Mouse (Mus musculus) embryonic fibroblast, embryonic 13.5 days (primary cell): ENCODE measurements around the gene Hoxd8. TPM values are rescaled to one million over a fixed set of nuclear protein-coding genes. Genes with fewer than 3 reads are reported as not detected.

Experiments
- H3K27ac ChIP-seq: 2 replicates; pipeline ENCODE4 v1.5.1; 2012; ENCODE audit warnings: low read length, control low read depth, inconsistent platforms; ENCODE audit not compliant: insufficient read depth
- H3K4me1 ChIP-seq: 2 replicates; pipeline ENCODE4 v1.6.1; 2011; ENCODE audit warnings: low read length; ENCODE audit not compliant: control insufficient read depth, insufficient read depth
- H3K4me3 ChIP-seq: 2 replicates; pipeline ENCODE4 v1.5.1; 2011; ENCODE audit warnings: mild to moderate bottlenecking, control low read depth, low read length; ENCODE audit not compliant: insufficient read depth
- CTCF ChIP-seq: IDR thresholded peaks from 2 replicates; pipeline ENCODE4 v1.5.1; 2011; ENCODE audit warnings: mild to moderate bottlenecking, control low read depth, low read length, moderate library complexity, borderline replicate concordance; ENCODE audit not compliant: insufficient read depth
- POLR2A ChIP-seq: IDR thresholded peaks from 2 replicates; pipeline ENCODE4 v1.6.1; 2011; ENCODE audit warnings: low read depth, mild to moderate bottlenecking, control low read depth, low read length, moderate library complexity
- polyA plus RNA-seq: library from polyadenylated mRNA; stranded (reverse); fragments of >200 nt; gene quantifications from 2 replicates; pipeline ENCODE4 v1.2.4, GENCODE M21; 2011; ENCODE audit warnings: low read depth; ENCODE audit not compliant: missing spikeins, insufficient read length

Hoxd8 gene
- polyA plus RNA-seq, 1 experiment, result 16.5 TPM

DNA sequence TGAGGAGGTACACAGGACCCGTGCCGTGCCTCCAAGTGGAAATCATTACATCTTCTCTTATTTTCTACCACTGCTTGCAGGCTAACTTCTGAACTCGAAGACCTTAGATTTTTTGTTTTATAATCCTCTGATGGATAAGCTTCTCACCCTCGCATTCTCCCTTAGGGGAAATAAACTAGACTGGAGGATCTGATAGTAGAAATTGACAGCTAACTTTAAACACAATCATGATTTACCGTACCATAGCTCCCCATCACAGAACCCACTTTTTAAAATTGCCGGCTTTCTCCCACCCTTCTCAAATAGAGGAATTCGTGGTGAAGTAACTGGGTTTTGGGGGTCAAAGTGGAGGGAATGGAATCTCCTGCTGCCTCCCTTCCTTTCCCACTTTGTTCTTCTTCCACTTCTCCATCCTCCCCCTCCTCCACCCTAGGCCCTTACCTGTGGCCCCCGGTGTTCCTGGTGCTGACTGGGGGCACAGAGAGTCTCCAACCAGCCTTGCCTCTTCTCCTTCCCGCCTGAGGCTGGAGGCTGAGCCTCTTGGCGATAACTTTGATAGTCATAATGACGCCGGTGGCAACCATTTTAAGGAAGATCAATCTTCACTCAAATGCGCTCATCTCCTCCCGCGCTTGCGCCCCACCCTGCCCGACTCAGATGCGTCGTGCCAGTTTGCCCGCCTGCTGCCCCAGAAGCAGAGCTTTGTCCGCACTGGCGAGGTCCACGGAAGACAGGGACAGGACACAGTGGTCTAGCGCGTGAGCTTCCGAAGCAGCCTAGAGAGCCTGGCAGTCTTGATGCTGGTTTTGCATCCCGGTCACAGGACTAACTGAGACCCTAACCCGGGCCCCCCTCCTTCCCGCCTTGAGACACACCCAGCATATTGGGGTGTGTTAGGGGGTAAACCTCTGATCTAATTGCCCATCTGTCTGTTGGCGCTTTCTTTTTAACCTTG lies 43.7 kb upstream of the Hoxd8 start:
- H3K4me1 ChIP-seq, result no peaks in the 10 kb centered on the region; the same call in 1 of the 2 replicates
- no peak for TF ChIP-seq POLR2A
- no peak for TF ChIP-seq CTCF
- H3K27ac ChIP-seq, result no peak overlapping the region
- H3K4me3 ChIP-seq, result peak overlapping the region; percentile 20; the same call in 1 of the 2 replicates

DNA sequence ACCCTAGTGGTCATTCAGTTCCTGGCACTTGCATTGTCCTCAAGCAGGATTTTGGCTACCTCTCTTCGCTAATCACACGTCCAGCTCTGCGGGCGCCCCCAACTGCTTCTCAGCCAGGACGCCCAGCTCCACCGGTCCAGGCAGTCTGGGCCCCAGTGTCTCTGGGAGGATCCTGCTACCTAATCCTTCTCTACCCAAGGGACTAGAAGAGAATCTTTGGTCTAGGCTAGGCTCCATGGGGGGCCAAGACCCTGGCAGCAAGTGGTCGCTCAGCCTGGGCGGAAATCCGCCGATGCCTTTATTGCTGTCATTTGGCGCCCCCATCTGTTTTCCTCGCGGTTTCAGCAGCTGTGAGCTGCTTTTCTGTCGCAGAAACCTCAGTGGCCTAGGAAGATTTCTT lies 42.7 kb upstream of the Hoxd8 start:
- H3K27ac ChIP-seq, result no peak overlapping the region
- no peak overlapping the region for H3K4me3 ChIP-seq
- TF ChIP-seq POLR2A (no peak), CTCF (0 out of 2 replicates have a peak, but pooled peaks have one; percentile 13)
- no peaks in the 10 kb centered on the region for H3K4me1 ChIP-seq

DNA sequence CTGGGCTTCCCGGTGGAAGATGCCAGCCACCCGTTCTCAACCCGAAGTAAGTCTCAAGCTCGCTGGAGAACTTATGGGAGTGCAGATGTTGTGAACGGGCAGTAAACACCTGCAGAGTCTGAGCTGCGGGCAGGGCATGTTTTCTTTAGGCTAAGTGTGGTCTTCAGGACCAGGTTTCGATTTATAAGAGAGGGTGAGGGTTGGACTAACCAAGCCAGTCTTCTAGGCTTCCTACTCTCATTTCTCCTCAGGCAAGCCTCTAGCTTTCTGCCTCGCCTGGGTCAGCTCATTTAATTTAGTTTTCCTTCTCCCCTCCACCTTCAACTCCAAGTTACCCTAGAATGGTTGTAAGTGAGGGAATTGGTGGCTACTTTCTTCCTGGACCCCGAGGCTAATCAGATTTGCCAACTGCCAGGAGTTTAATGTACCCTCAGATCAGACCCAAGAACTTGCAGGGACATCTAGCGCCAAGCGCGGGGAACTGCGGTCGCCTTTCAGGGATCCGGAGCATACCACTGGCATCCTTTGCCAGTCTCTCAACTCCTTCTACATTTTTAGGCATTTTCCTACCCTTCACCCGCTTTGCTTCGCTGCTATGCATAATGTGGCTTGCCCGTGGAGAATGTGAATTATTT lies 41.0 kb upstream of the Hoxd8 start:
- Histone ChIP-seq H3K4me1 (no peaks in the 10 kb centered on the region), H3K4me3 (no peak overlapping the region), H3K27ac (no peak overlapping the region)
- TF ChIP-seq CTCF, result peak; percentile 32; the same call in 1 of the 2 replicates
- no peak for TF ChIP-seq POLR2A

DNA sequence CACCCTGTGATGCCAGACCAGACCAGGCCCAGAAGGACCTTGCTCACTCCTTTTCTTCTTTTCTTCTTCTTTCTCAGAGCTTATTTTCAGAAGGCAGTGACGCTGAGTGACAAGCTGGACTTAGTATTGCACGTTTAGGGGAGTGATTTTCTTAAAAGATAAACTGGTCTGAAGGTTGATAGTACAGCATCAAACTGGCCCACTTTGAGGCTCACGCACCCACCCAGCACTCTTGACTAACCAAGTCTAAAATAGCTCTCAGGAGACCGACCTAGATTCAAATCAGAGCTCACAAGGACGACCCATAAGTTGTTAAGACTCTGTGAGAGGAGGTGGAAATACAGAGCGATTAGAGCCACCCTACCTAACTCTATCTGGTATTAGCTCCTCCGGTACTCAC lies 38.0 kb upstream of the Hoxd8 start:
- TF ChIP-seq CTCF (no peak), POLR2A (no peak)
- no peaks in the 10 kb centered on the region for H3K4me1 ChIP-seq
- H3K4me3 ChIP-seq, result no peak overlapping the region
- H3K27ac ChIP-seq, result peak overlapping the region; percentile 51

DNA sequence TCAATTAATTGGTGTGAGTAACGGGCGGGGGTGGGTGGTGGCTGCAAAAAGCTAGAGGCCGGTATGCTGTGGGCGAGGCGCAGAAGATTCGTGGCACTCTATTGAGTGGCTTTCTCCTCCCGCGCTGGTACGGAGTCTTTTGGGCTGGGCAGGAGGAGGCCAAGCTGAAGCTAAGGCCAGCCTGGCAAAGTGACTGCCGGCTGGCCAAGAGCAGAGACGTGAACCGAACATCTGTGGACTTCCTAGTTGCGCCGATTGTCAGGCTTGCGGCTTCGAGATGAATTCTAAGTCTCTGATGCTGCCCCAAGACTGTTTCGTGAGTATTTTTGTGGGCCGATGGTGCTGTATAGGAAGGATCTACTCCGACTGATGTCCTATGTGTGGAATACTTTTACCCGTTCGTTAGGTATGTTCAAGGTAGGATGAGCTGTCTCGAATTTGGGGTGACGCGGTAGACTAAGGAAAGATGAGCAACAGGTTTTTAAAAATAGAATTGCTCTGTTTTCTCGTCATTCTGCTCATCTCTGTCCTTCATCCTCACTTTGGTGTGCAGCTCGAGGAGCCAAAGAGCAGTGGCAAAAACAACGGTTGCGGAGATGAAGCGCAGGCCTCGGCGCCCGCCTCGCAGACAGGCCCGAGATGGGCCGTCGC lies 37.1 kb upstream of the Hoxd8 start:
- no peak for TF ChIP-seq CTCF
- TF ChIP-seq POLR2A, result peak; percentile 46
- Histone ChIP-seq H3K4me3 (peak overlapping the region; percentile 4; the same call in 1 of the 2 replicates), H3K27ac (peak overlapping the region; percentile 82), H3K4me1 (no peaks in the 10 kb centered on the region)

DNA sequence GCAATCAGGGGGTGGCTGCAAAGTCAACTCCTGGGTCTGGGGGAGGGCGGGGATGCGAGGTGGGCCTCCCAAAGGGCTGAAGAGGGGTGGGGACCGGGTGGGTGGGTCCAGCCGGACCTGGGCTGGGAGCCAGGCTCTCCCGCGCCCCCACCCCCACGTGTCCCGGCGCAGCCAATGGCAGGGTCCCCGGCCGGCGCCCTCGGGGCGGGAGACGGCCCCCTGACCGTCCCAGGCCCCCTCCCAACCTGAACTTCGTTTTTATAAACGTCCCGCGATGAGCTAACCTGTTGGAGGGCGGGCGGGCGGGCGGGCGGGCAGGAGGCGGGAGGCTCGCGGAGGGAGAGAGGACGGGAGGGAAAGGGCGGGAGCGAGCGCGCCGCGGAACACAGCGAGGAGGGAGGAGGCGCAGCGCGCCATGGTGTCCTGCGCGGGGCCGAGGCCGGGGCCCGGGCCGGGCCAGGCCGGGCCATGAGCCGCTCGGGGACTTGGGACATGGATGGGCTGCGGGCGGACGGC lies 36.5 kb upstream of the Hoxd8 start, which contains the start of gene Hoxd13:
Hoxd13 (plus strand) TSS at position 469 of the 516 bp plus-strand sequence.
- no peak for TF ChIP-seq CTCF
- peak; percentile 46; the same call in 1 of the 2 replicates for TF ChIP-seq POLR2A
- peak within 1 kb of the TSS; percentile 12 for H3K4me3 ChIP-seq
- H3K4me1 ChIP-seq, result no peaks in the 10 kb centered on the region
- peak within 1 kb of the TSS; percentile 82 for H3K27ac ChIP-seq

DNA sequence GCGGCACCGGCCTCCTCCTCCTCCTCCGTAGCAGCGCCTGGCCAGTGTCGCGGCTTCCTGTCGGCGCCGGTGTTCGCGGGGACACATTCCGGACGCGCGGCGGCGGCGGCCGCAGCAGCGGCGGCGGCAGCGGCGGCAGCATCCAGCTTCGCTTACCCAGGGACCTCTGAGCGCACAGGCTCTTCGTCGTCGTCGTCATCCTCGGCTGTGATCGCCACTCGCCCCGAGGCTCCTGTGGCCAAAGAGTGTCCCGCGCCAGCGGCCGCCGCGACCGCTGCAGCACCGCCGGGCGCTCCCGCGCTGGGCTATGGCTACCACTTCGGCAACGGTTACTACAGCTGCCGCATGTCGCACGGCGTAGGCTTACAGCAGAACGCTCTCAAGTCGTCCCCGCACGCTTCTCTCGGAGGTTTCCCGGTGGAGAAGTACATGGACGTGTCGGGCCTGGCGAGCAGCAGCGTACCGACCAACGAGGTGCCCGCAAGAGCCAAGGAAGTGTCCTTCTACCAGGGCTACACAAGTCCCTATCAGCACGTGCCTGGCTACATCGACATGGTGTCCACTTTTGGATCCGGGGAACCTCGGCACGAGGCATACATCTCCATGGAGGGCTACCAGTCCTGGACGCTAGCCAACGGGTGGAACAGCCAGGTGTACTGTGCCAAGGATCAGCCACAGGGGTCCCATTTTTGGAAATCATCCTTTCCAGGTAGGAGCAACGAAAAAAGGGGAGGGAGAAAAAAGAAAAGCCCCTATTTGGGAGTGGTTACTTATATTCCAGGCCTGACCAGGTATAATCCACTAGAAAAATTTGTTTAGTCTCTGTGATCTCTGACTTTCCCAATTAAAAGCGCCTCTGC lies 35.8 kb upstream of the Hoxd8 start:
- TF ChIP-seq POLR2A (no peak), CTCF (no peak)
- Histone ChIP-seq H3K4me3 (peak overlapping the region; percentile 12), H3K27ac (no peak overlapping the region), H3K4me1 (no peaks in the 10 kb centered on the region)

DNA sequence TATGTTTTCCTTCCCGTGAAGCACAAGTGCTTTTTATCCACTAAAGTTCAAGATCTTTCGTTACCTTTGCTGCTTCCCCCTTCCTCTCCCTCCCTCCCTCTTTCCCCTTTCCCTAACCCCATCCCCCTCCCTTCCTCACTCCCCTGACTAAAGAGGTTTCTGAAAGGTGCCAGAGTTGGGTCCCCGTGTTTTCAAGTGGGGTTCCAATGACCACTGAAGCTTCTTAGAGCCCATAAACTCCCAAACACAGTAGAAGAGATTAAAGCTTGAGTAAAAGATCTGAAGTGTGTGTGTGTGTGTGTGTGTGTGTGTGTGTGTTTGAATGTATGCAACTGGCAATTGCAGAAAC lies 35.2 kb upstream of the Hoxd8 start:
- H3K27ac ChIP-seq, result no peak overlapping the region
- H3K4me3 ChIP-seq, result peak overlapping the region; percentile 12
- H3K4me1 ChIP-seq, result no peaks in the 10 kb centered on the region
- TF ChIP-seq POLR2A (no peak), CTCF (no peak)
